Mouse (Mus musculus): Measurements from ENCODE around the gene Tnfrsf11a.

DNA sequence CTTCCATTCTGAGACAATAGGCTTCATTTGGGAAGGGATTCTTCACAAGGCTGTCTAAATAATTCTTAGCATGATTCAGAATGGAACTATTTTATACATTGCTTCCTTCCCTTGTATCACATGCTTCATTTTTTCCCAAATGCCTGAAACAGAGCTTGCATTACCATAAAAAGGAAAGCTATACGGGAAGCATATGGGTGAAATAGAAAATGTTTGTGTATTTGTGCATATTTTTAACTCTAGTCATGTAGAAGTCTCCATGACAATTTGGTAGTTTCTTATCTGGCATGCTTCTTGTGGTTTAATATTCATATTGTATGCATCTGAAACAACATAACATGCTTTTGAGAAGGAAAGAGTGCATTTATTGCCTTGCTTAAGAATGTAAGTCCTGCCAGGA, 52.3 kb downstream of the Tnfrsf11a start:
- TF ChIP-seq CTCF (IDR thresholded peaks at IDR 0.05; ENCODE audit: low read depth), result no peak
- TF ChIP-seq EP300 (optimal IDR thresholded peaks at IDR 0.05), result no peak

Measured in stomach, postnatal 0 days (tissue).